Mouse (Mus musculus): Measurements from ENCODE around the gene Col8a2. TPM values are rescaled to one million over a fixed set of nuclear protein-coding genes. Genes with fewer than 3 reads are reported as not detected.

Gene Col8a2
- polyA plus RNA-seq, 1 experiment = not detected

DNA sequence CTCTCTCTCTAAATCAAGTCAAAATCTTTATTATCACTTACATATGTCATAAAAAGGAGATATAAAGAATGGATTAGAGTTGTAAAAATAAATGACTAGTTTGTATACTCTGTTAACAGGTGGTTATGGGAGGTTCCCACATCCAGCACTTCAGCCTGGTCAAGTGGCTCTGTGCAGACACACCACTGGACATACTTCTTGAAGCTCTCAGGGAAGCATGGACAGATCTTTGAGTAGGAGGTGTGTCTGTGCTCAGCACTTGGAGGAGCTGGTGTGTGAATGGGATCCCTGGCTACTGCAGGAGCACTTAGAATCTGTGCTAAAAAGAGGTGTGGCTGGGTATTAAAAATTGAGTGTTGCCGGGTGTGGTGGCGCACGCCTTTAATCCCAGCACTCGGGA is 43.7 kb downstream of the Col8a2 start:
- TF ChIP-seq GATA1 (IDR thresholded peaks at IDR 0.05; ENCODE audit: low read length) = no peak

GRCm38 (mm10) chr4:126331751-126332150 is 45.2 kb downstream of the Col8a2 start:
- no peak for TF ChIP-seq GATA1 (IDR thresholded peaks at IDR 0.05; ENCODE audit: low read length)

DNA sequence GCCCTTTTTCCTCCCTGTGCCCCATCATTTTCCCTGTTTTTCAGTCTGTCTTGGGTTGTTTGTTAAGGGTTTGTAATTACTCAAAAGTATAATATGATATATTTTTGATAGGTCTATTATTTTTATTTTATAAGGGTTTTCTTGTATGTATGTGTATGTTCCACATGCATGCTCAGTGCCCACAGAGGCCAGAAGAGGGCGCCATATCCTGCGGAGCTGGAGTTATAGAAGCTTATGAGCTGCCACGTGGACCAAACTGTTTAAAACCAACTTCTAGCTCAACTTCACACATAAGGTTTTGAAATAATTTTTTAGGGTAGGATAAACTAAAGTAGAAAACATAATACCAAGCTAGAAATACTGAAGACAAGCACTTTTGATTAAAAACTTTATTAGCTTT is 45.8 kb downstream of the Col8a2 start:
- TF ChIP-seq GATA1 (IDR thresholded peaks at IDR 0.05; ENCODE audit: low read length) = no peak

DNA sequence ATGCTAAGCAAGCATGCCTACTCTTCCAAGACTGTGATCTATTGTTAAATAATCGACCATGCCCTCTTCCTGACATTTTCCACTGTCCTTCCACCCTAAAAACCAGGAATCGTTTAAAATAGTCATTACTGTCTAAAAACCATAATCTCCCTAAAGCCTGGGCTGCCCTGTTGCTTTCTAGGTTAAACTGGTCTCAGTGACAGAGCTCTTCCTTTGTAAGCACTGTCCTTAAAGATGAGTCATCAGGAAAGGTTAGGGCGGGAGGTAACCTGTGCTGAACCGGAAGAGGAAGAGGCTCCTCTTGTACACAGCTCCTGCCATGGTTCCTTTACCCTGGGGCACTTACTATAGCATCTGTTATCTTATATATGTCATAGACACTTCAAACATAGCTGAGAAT is 52.9 kb downstream of the Col8a2 start:
- no peak for TF ChIP-seq GATA1 (IDR thresholded peaks at IDR 0.05; ENCODE audit: low read length)

- no peak for TF ChIP-seq GATA1 (IDR thresholded peaks at IDR 0.05; ENCODE audit: low read length)
Observed at GRCm38 (mm10) chr4:126343451-126343850, 56.9 kb downstream of the Col8a2 start.

DNA sequence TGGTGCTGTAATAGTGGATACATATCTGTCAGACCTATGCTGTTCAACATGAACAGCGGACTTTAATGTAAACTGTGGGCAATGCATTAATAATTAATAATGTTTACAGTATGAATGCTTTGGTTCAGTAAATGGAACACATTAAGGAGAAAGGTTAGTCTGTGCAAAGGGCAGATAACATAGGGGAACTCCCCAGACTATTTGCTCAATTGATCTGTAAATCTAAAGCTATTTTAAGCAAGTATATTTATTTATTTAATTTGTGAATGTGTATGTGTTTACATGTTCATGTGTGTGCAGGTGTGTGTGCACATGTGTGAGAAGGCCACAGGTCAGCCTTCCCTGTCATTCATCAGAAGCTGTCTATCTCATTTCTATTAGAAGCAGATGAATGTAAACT is 73.5 kb downstream of the Col8a2 start:
- no peak for TF ChIP-seq GATA1 (IDR thresholded peaks at IDR 0.05; ENCODE audit: low read length)

Other genes with a start within 250 kb of the Col8a2 start
- 227 and 296 TPM in 2 replicates for gene Mrps15, start 239.9 kb upstream of the Col8a2 start, polyA plus RNA-seq (2012)
- 0.13 and 0.54 TPM in 2 replicates for gene Oscp1, start 228.2 kb upstream of the Col8a2 start, polyA plus RNA-seq (2012)
- gene Lsm10, start 190.2 kb upstream of the Col8a2 start, polyA plus RNA-seq (2012) = 10.3 and 12.6 TPM in 2 replicates
- gene Stk40, start 182.8 kb upstream of the Col8a2 start, polyA plus RNA-seq (2012) = 57.1 and 60.3 TPM in 2 replicates
- gene Eva1b, start 139.0 kb upstream of the Col8a2 start, polyA plus RNA-seq (2012) = 0.08 and 0.17 TPM in 2 replicates
- 0.30 and 0.32 TPM in 2 replicates for gene Sh3d21, start 123.3 kb upstream of the Col8a2 start, polyA plus RNA-seq (2012)
- gene Thrap3, start 84.0 kb upstream of the Col8a2 start, polyA plus RNA-seq (2012) = 203 and 204 TPM in 2 replicates
- 87.6 and 112 TPM in 2 replicates for gene Map7d1, start 30.4 kb upstream of the Col8a2 start, polyA plus RNA-seq (2012)
- 35.1 and 44.0 TPM in 2 replicates for gene Trappc3, start 24.5 kb upstream of the Col8a2 start, polyA plus RNA-seq (2012)
- gene Adprhl2, start 34.9 kb downstream of the Col8a2 start, polyA plus RNA-seq (2012) = 69.4 and 71.2 TPM in 2 replicates
- 0.09 and 0.12 TPM in 2 replicates for gene Tekt2, start 38.9 kb downstream of the Col8a2 start, polyA plus RNA-seq (2012)
- 5.6 and 8.1 TPM in 2 replicates for gene Ago3, start 142.8 kb downstream of the Col8a2 start, polyA plus RNA-seq (2012)
- 6.1 and 8.3 TPM in 2 replicates for gene Ago1, start 181.8 kb downstream of the Col8a2 start, polyA plus RNA-seq (2012)
- not detected in 2 replicates for gene Ago4, start 246.7 kb downstream of the Col8a2 start, polyA plus RNA-seq (2012)

Data from G1E-ER4 (cell line).